Mouse (Mus musculus) forebrain, embryonic 12.5 days (tissue): ENCODE measurements around the gene Rnf114. TPM values are rescaled to one million over a fixed set of nuclear protein-coding genes. Genes with fewer than 3 reads are reported as not detected.

ENCODE experiments used
- ATAC-seq: fragments of 200-750 bp; cut with Nextera tagmentation; 2 replicates; pipeline ENCODE4 v1.8.0; 2017; ENCODE audit warnings: moderate TSS enrichment; ENCODE audit not compliant: low FRiP score
- H3K27ac ChIP-seq: fragments of 300-500 bp; sonication (generic); 2 replicates; pipeline ENCODE4 v1.5.1; 2016; ENCODE audit warnings: mild to moderate bottlenecking
- H3K27me3 ChIP-seq: fragments of 300-500 bp; sonication (generic); 2 replicates; pipeline ENCODE4 v1.6.1; 2016; ENCODE audit warnings: mild to moderate bottlenecking
- H3K36me3 ChIP-seq: fragments of 300-500 bp; sonication (generic); replicated peaks from 2 replicates; pipeline ENCODE4 v1.6.1; 2016; ENCODE audit warnings: mild to moderate bottlenecking
- H3K4me1 ChIP-seq: fragments of 300-500 bp; sonication (generic); 2 replicates; pipeline ENCODE4 v1.6.1; 2016
- H3K4me2 ChIP-seq: fragments of 300-500 bp; sonication (generic); 2 replicates; pipeline ENCODE4 v1.6.1; 2016; ENCODE audit warnings: mild to moderate bottlenecking, moderate library complexity
- H3K4me3 ChIP-seq: fragments of 300-500 bp; sonication (generic); replicated peaks from 2 replicates; pipeline ENCODE4 v1.5.1; 2016; ENCODE audit warnings: mild to moderate bottlenecking
- H3K9ac ChIP-seq: fragments of 300-500 bp; sonication (generic); 2 replicates; pipeline ENCODE4 v1.6.1; 2016; ENCODE audit warnings: mild to moderate bottlenecking
- H3K9me3 ChIP-seq: fragments of 300-500 bp; sonication (generic); 2 replicates; pipeline ENCODE4 v1.6.1; 2016
- WGBS: fragments of 180-500 bp; shearing (Covaris S2); methylation state at CpG from one replicate; pipeline ENCODE4 v1.1.7; 2016; 5-methylcytosine and 5-hydroxymethylcytosine counted together
- polyA plus RNA-seq: library from polyadenylated mRNA; unstranded; fragments of >200 nt; fragmentation: Nextera tagmentation; extraction: Ambion mirVana; gene quantifications from 2 replicates; pipeline ENCODE4 v1.2.1, GENCODE M21; 2016

Rnf114 gene
- 126 and 129 TPM in 2 replicates for polyA plus RNA-seq

- Histone ChIP-seq H3K4me3 (peak within 1 kb of the TSS; percentile 97), H3K9me3 (no peaks in the 10 kb centered on the region), H3K27ac (peak within 1 kb of the TSS; percentile 98), H3K9ac (peak within 1 kb of the TSS; percentile 83), H3K27me3 (no peaks in the 10 kb centered on the region), H3K4me2 (peak within 1 kb of the TSS; percentile 97), H3K36me3 (peaks cover 10% of the 10 kb centered on the region; the same call in 1 of the 2 replicates), H3K4me1 (peaks cover 23% of the 10 kb centered on the region)
- peak; percentile 41; the same call in 1 of the 2 replicates for ATAC-seq
- WGBS = 4% methylated on average over 52 of the region's 52 CpGs
Observed at GRCm38 (mm10) chr2:167491757-167492708, at the start of gene Rnf114. Gene Rnf114 (plus strand): TSS chr2:167492645.

GRCm38 (mm10) chr2:167443411-167444193, 48.8 kb upstream of the Rnf114 start:
- Histone ChIP-seq H3K36me3 (peaks cover 77% of the 10 kb centered on the region), H3K9me3 (no peaks in the 10 kb centered on the region), H3K27me3 (no peaks in the 10 kb centered on the region), H3K4me3 (no peak overlapping the region), H3K4me1 (no peaks in the 10 kb centered on the region), H3K4me2 (no peak overlapping the region), H3K9ac (no peak overlapping the region), H3K27ac (no peak overlapping the region)
- 95% methylated on average over 4 of the region's 4 CpGs for WGBS
- no peak for ATAC-seq

GRCm38 (mm10) chr2:167445911-167446780, 46.3 kb upstream of the Rnf114 start:
- H3K4me2 ChIP-seq = no peak overlapping the region
- no peaks in the 10 kb centered on the region for H3K9me3 ChIP-seq
- WGBS = 92% methylated on average over 20 of the region's 20 CpGs
- no peak for ATAC-seq
- no peak overlapping the region for H3K4me3 ChIP-seq
- no peak overlapping the region; the same call in 1 of the 2 replicates for H3K27ac ChIP-seq
- H3K27me3 ChIP-seq = no peaks in the 10 kb centered on the region
- H3K9ac ChIP-seq = no peak overlapping the region
- no peaks in the 10 kb centered on the region for H3K4me1 ChIP-seq
- H3K36me3 ChIP-seq = peaks cover 78% of the 10 kb centered on the region

- Histone ChIP-seq H3K9ac (no peak overlapping the region), H3K27ac (no peak overlapping the region), H3K4me1 (no peaks in the 10 kb centered on the region), H3K4me2 (no peak overlapping the region), H3K27me3 (no peaks in the 10 kb centered on the region), H3K4me3 (no peak overlapping the region), H3K36me3 (peaks cover 75% of the 10 kb centered on the region), H3K9me3 (no peaks in the 10 kb centered on the region)
- no peak for ATAC-seq
- 92% methylated on average over 7 of the region's 7 CpGs for WGBS
Observed at GRCm38 (mm10) chr2:167447207-167447606, 45.2 kb upstream of the Rnf114 start.

GRCm38 (mm10) chr2:167447629-167448028, 44.8 kb upstream of the Rnf114 start:
- no peak overlapping the region for H3K4me2 ChIP-seq
- H3K4me3 ChIP-seq = no peak overlapping the region
- no peaks in the 10 kb centered on the region for H3K9me3 ChIP-seq
- no peak for ATAC-seq
- no peaks in the 10 kb centered on the region for H3K4me1 ChIP-seq
- no peaks in the 10 kb centered on the region for H3K27me3 ChIP-seq
- peaks cover 72% of the 10 kb centered on the region for H3K36me3 ChIP-seq
- H3K27ac ChIP-seq = 0 out of 2 replicates have a peak overlapping the region, but pooled peaks have one; percentile 20
- WGBS = 93% methylated on average over 8 of the region's 8 CpGs
- H3K9ac ChIP-seq = no peak overlapping the region

GRCm38 (mm10) chr2:167449331-167450275, 42.8 kb upstream of the Rnf114 start:
- Histone ChIP-seq H3K4me3 (no peak overlapping the region), H3K27ac (no peak overlapping the region), H3K4me2 (no peak overlapping the region), H3K9me3 (no peaks in the 10 kb centered on the region), H3K36me3 (peaks cover 82% of the 10 kb centered on the region), H3K9ac (no peak overlapping the region), H3K4me1 (no peaks in the 10 kb centered on the region), H3K27me3 (no peaks in the 10 kb centered on the region)
- ATAC-seq = no peak
- 92% methylated on average over 21 of the region's 21 CpGs for WGBS

- Histone ChIP-seq H3K9ac (no peak overlapping the region), H3K4me3 (no peak overlapping the region), H3K9me3 (no peaks in the 10 kb centered on the region), H3K27me3 (no peaks in the 10 kb centered on the region), H3K27ac (no peak overlapping the region), H3K36me3 (peaks cover 81% of the 10 kb centered on the region), H3K4me1 (no peaks in the 10 kb centered on the region), H3K4me2 (no peak overlapping the region)
- 95% methylated on average over 8 of the region's 8 CpGs for WGBS
- no peak for ATAC-seq
Observed at GRCm38 (mm10) chr2:167450647-167451046, 41.8 kb upstream of the Rnf114 start.

GRCm38 (mm10) chr2:167453814-167454213, 38.6 kb upstream of the Rnf114 start:
- Histone ChIP-seq H3K9ac (no peak overlapping the region), H3K36me3 (peaks cover 82% of the 10 kb centered on the region), H3K4me2 (no peak overlapping the region), H3K4me3 (no peak overlapping the region), H3K27ac (no peak overlapping the region), H3K4me1 (no peaks in the 10 kb centered on the region), H3K9me3 (no peaks in the 10 kb centered on the region), H3K27me3 (no peaks in the 10 kb centered on the region)
- ATAC-seq = no peak
- 89% methylated on average over 3 of the region's 3 CpGs for WGBS

GRCm38 (mm10) chr2:167456361-167457020, 36.0 kb upstream of the Rnf114 start:
- H3K27me3 ChIP-seq = no peaks in the 10 kb centered on the region
- WGBS = 96% methylated on average over 5 of the region's 5 CpGs
- H3K4me2 ChIP-seq = no peak overlapping the region
- no peaks in the 10 kb centered on the region for H3K9me3 ChIP-seq
- no peak for ATAC-seq
- H3K4me3 ChIP-seq = no peak overlapping the region
- H3K4me1 ChIP-seq = no peaks in the 10 kb centered on the region
- no peak overlapping the region for H3K9ac ChIP-seq
- H3K27ac ChIP-seq = no peak overlapping the region
- H3K36me3 ChIP-seq = peaks cover 84% of the 10 kb centered on the region

GRCm38 (mm10) chr2:167457213-167457612, 35.2 kb upstream of the Rnf114 start:
- H3K4me2 ChIP-seq = no peak overlapping the region
- H3K27me3 ChIP-seq = no peaks in the 10 kb centered on the region
- H3K36me3 ChIP-seq = peaks cover 87% of the 10 kb centered on the region
- no peaks in the 10 kb centered on the region for H3K4me1 ChIP-seq
- 97% methylated on average over 9 of the region's 9 CpGs for WGBS
- no peak overlapping the region for H3K27ac ChIP-seq
- no peak overlapping the region for H3K9ac ChIP-seq
- no peak overlapping the region for H3K4me3 ChIP-seq
- ATAC-seq = no peak
- H3K9me3 ChIP-seq = no peaks in the 10 kb centered on the region
